Mouse (Mus musculus) layer of hippocampus, postnatal 10 days (tissue): ENCODE measurements around the gene Scd1. TPM values are rescaled to one million over a fixed set of nuclear protein-coding genes. Genes with fewer than 3 reads are reported as not detected.

ENCODE experiments used
- DNase-seq, 2 experiments: peaks; one replicate each; pipeline ENCODE4 v3.0.0; 2021; ENCODE audit warnings: low spot score in 2 of 2
- long read RNA-seq: library from polyadenylated mRNA; stranded (forward); transcript quantifications from one replicate; pipeline ENCODE4 v2.0.0, GENCODE M21; 2023
- total RNA-seq, 2 experiments: library from RNA; stranded (reverse); gene quantifications; 2 replicates each; pipeline ENCODE4 v1.2.3; 2021

Scd1 gene
- total RNA-seq = 100 to 1,000 TPM; 106 to 146 TPM
- long read RNA-seq, full-length matches to known transcripts = 13 of 25 reads
- long read RNA-seq, partial matches to known transcripts = 1 of 25 reads
- long read RNA-seq, other reads (novel, unspliced or antisense) = 11 of 25 reads

DNA sequence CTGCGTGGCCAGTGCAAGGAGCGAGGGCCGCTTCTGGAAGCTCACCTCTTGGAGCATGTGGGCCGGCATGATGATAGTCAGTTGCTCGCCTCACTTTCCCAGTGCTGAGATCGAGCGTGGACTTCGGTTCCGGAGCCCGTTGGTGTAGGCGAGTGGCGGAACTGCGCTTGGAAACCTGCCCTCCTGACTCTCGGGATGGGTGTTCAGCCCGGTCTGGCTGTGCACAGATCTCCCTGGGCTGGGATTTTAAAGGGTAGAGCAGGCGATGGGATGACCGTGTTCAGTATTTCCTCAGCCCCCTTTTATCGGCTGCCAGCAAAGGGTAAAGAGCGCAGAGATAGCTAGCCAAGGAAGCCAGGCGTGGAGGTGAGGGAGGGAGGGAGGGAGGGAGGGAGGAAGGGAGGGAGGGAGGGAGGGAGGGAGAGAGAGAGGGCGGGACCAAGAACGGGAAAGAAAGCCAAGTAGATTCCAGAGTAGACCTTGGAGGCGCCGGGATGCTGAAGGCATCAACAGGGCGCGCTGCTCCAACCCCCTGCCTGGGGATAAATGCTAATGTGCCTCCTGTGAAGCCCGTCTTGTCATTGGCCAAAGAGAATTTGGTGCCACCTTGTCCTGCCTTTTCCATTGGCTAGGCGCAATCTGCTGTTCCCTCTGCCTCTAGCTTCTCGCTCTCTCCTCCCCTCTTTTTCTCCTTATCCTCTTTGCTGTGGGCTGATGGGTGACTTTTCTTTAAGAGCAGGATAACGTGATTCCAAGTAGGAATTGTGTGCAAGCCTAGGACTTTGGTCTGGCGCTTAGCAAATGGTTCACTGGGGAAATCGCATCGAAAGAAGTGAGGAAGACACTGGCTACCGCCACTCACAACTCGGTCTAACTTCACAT lies at the start of gene Scd1:
Gene Scd1 (minus strand): TSS at position 539 of the 882 bp plus-strand sequence.
- peak; percentile 64 to 73 for DNase-seq

DNA sequence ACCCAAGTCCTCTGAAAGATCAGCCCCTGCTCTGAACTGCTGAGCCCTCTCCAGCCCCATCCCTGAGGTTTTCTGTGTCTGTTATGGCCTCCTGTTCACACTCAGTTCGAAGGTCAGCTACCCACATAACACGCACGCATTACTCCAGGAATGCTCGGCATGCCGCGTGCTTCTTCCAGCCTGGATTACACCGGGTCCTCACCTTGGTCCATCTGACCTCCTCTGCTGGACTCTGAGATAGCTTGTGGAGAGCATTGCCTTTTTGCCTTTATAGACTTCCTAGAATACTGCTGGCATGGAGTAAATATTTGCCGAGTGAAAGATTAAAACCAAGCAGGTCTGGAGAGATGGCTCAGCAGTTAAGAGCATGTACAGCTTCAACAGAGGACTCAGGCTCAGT lies 47.7 kb upstream of the Scd1 start:
- no peak for DNase-seq

DNA sequence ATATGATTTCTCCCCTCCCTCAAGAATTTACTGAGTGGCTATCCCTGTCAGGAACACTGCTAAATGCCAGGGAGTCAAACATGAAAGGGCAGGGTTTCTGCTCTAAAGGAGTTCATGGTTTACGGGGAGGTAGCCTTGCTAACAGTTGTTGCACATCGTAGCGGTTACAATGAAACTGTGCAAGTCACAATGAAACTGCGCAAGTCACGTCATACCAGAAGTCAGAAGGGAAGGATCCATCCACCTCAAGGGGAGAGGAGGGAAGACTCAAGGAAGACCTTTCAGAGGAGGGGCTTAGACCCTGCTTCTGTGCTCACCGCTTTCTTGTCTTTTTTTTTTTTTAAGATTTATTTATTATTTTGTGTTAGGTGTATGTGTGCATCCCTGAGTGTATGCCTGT lies 47.2 kb upstream of the Scd1 start:
- no peak for DNase-seq

DNA sequence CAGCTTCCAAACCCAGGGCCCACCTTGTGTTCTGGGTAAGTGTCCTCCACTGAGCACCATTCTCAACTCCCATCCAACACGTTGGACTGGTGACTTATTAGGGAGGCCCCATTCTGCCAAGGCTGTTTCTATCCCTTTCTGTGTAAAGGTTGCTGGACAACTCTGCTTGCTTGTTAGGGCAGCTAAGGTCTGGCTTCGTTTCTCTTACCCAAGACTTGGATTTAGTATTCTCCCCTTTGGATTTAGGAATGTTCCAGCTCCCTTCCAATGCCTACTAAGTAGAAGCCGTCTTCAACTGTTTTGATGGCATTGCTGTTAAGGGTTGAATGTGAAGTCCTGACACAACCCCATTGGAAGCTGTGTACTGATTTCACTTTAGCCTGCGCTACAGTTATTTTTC lies 40.2 kb upstream of the Scd1 start:
- DNase-seq = no peak

DNA sequence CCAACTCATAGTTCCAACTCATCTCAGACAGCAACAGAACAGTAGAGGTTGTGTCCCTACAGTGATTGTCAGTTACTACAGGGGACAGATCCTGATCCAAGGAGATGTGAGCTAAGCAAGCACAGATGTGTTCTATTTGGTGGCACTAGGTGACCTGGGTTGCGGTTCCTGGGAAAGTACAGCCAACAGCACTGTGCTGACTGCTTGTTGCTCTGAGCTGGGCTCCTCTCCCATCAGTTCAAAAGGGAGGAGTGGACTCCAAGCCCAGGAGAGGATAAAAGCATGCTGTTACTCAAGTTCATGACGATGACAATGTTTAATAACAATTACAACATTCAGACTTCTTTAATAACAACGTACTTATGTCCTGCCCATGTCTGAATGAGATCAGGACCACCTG lies 38.1 kb upstream of the Scd1 start:
- no peak for DNase-seq

DNA sequence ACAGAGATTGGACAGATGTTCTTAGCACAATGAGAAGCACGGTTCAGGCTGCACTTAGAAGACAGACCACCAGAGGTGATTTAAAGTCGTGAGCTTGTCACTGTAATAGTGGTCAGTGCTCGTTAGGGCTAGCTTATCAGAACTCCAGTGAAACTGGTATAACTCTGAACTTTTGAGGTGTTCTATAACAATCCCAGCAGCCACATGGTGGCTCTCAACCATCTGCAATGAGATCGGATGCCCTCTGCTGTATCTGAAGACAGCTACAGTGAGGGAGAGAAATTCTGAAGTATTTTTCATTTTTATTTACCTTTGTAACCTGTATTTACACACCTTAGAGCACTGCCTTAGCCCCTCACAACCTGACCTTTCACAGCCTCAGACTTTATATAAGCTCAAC lies 31.6 kb upstream of the Scd1 start:
- DNase-seq = no peak

DNA sequence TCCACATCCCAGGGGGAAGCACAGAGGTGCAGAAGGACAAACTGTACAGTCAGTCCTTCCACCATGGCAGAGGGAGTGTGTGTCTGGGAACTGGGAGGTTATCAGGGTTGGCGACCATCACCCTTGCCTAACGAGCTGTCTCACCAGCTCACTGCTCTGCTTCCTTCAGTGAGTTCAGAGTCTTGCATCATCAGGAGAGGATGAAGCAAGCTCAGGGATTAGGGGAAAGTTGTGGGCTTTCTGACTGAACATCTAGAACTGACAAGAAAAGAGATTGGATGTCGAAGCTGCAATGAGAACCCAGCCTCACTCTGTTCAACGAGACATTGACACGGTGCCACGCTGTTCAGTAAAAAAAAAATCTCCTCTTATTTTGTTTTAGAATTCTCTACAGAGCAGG lies 30.3 kb upstream of the Scd1 start:
- no peak for DNase-seq

DNA sequence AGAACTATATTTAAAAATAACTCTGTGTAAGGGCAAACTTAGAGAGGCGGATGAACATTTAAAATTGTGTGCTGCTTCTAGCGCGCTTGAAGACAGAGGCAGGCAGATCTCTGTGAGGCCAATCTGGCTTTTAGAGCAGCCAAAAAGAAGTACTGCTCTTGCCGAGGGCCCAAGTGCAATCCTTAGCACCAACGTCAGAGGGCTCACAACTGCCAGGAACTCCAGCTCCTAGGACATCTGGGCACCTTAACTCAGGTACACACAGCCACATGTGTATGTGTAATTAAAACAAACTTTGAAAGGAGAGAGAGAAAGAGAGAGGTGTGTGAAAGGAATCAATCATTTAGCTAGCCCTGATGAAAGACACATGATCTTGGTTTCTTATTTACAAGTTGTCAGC lies 24.4 kb upstream of the Scd1 start:
- no peak for DNase-seq

DNA sequence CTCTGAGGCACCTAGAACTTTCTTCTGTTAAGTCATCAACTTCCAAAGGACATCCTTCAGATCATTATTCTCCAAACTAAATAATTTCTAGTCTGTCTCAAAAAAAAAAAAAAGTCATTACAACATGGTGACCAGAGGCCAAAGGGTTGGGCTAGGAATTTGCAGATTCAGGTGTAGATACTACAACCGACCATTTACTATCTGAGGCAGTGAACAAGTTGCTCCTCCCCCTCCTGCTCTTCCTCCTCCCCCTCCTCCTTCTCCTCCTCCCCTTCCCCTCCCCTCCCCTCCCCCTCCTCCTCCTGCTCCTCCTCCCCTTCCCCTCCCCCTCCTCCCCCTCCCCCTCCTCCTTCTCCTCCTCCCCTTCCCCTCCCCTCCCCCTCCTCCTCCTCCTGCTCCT lies 20.0 kb upstream of the Scd1 start:
- DNase-seq = no peak

DNA sequence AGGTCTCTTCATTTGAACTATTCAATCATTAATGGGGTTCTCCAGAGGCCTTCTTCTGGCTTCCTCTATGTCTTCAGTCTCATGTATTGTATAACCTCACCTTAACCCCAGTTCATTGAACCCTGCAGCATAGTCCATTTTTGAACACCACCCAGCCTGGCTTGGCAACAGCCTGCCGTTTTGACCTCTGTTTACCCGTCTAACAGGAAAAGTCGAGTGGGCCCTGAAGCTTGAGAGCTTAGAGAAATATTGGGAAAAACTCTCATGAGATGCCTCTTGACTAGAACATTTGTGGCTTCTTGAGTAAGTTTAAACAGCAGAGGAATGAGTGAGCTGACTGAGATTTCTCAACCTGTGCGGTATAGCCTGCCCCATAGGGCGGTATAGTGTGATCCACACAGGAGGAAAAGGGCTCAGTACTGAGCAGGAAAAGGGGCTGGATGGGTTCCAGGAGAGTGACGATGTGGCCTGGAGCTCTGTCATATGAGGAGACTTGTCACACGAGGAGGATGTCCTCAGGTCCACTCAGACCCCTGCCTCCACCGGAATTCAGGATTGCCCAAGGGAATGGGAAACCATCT lies 14.5 kb upstream of the Scd1 start:
- DNase-seq = no peak

DNA sequence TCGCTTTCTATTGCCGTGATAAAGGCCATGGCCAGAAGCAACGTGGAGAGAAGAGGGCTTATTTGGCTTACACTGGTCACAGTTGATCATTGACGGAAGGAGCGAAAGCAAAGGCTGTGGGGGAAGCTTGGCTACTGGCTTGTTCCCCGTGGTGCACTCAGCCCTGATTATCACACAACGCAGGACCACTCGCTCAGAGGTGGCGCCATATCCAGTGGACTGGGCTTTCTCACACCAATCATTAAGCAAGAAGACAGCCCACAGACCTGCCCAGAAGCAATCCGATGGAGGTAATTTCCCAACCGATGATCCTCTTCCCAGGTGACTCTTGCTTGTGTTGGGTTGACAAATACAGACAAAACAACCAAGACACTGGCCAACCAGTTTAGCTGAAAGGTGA lies 11.9 kb upstream of the Scd1 start:
- DNase-seq = no peak

DNA sequence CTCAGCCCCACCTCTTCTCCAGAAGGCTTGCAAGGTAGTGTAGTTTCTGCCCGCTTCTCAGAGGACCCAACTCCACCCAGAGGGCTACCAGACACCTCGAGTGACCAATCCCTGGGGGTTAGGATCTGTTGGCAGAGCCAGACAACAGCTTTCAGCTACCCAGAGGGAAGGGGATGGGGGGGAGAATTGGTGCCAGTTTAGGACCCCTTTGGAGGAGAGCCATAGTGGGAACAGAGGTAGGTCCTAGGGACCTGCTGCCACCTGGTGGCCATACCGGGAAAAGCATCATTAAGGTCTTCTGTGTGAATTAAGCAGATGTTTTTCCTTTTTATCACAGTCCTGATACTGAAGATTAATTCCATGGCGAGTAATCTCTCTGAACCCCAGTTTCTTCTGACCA lies 11.3 kb upstream of the Scd1 start:
- DNase-seq = peak; percentile 78 to 84

DNA sequence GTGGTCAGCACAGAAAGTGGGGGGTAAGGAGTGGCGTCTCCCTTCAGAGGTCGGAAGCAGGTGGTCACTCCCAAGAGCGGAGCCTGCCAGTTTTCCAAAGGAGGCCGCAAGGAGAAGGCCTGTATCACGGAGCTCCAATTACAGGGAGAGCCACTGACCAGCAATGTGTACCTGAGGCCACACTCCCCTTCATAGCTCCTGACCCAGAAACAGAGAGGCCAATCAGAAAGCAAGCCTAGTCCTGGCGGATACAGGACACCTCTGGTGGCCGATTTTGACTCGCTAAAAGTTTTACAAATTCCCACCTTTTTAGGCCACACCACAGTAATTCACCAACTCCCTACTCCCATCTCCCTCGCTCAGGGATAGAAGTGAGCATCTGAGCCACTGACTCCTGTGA lies 10.9 kb upstream of the Scd1 start:
- DNase-seq = no peak

DNA sequence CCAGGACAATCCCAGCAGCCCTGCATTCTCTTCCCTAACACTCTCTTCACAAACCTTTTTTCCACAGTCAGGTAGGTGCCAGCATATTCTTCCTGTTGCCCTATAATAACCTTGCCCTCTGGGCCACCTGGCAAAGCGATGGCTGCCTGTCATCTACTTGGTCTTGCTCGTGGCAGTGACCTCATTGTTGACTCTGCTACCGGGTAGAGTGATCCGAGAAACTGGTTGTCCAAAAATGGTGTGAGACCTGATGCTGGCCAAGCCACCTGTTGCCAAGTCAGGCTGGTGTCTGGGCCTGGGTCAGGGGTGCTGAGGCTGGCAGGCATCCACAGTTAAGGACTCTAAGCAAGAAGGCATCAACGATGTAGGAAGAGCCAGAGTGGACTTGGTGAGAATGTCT lies 10.4 kb upstream of the Scd1 start:
- DNase-seq = no peak

DNA sequence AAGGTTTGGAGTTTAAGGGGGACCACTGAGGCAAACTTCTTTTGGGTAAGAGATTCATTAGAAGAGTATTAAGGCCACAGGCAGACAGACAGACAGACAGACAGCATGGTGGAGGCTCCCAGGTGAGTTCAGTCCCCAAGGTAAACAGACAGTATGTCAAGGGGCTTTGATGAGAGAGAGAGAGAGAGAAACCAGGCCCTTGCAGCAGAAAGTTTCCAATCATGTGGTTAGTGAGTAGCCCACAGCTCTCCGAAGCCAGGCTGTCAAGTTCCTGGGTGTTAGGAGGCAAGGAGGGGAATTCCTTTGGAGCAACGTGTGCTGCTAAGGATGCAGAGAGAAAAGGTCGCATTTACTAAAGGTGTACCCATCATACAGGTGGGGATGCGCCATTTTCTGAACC lies 9.8 kb upstream of the Scd1 start:
- DNase-seq = no peak

DNA sequence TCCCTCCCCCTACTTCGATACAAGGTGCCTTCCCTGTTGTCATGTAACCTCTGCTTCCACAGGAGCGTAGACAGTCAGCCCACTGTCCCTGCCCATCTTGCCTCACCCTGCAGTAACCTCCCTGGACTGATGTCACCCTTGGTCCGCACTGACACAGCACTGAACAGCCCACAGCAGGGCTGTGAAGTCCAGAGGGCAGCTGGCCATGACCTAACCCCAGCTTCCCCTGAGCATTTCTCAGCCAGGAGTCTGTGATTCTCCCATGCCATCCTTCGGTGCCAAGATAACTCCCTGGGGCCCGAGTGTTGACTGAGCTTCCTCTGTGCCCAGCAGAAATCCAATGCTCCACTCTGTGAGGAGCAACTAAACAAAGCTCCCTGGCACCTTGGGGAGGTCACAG lies 8.6 kb upstream of the Scd1 start:
- DNase-seq = no peak

DNA sequence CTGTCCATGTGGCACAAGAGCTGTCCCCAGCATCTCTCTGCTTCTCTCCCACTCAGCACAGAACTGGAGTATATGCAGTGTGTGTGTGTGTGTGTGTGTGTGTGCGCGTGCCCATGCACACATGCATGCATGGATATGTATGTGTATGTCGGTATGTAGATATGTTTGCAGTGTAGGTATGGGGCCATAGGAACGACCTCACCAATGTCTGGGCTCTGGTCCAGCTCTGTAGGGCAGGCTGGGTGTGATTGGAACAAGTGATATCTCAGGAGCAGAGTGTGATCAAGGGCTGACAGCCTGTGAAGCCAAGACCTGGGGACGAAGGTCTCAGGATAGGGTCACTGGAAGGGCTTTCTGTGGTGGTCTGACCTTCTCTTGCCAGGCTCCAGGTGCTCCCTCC lies 7.8 kb upstream of the Scd1 start:
- no peak for DNase-seq

DNA sequence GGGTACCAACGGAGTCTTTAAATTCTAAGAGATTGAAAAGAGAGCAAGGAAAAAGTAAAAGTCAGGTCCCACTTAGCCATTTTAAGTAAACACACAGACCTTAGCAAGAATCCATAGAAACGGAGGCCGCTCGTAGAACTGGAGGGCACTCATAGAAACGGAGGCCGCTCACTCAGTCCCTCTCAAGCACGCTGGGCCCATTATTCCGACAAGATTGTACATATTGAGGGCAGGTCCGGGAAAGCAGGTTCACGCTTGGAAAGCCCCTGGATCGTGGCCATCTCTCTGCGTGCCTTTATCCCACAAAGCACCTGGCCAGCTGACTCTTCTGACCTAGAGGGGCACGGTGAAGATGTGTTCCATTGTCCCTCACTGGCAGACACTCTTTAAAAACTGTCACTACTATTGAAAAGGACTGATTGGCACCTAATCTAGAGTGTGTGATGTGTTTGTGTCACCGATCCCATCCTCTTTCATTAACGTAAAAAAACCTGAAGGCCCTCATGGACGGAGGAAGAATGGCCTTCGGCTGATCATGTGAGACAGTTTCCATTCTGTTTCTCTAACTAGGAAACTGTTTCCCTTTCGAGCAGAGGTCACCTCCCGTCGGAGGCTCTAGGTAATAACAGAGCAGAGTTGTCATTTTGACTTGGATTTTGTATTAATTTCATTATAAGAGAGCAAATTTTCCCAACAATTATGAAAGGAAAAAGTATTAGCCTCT lies 2.8 kb upstream of the Scd1 start:
- no peak for DNase-seq

DNA sequence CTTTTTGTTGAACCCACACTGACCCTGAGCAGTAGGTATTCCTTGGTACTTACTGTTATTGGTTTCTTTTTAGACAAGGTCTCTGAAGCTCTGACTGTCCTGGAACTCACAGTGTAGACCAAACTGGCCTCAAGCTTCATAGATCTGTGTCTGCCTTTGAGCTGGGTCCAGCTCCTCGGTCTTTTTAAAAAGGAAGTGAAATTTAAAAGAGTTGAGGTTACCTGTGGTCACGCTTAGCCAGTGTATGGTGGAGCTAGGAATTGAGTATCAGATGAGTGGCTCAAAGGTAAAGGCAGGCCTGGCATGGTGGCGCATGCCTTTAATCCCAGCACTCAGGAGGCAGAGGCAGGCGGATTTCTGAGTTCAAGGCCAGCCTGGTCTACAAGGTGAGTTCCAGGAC lies 916 bp upstream of the Scd1 start:
- no peak for DNase-seq

DNA sequence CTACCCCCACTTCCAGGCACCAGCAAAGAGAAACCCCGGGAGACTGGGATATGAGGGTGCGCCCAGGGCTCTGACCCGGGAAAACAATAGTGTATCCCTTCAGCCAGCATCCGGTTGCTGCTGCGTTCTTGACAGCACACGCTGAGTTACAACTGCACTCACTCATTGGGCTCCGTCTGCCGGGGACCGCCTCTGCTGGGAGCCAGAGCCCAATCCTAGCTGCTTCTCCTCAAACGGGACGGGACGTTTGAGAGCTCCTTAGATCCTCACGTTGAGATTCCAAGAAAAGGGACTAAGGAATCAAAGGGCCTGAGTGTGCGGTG lies 505 bp upstream of the Scd1 start:
- peak; percentile 41 to 47 for DNase-seq

DNA sequence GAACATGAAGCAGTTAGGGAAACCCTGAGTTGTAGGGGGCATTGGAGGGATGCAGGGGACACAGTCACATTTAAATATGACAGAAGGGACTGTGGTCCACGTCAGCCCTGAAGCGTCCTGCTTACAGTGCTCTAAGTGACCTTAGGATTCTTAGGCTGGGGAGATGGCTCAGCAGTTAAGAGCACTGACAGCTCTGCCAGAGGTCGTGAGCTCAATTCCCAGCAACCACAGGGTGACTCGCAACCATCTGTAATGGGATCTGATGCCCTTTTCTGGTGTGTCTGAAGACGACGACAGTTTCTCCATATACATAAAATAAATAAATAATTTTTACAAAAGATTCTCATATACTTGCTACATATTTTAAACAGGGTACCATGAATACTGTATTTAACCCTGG lies 4.1 kb downstream of the Scd1 start:
- DNase-seq = no peak

DNA sequence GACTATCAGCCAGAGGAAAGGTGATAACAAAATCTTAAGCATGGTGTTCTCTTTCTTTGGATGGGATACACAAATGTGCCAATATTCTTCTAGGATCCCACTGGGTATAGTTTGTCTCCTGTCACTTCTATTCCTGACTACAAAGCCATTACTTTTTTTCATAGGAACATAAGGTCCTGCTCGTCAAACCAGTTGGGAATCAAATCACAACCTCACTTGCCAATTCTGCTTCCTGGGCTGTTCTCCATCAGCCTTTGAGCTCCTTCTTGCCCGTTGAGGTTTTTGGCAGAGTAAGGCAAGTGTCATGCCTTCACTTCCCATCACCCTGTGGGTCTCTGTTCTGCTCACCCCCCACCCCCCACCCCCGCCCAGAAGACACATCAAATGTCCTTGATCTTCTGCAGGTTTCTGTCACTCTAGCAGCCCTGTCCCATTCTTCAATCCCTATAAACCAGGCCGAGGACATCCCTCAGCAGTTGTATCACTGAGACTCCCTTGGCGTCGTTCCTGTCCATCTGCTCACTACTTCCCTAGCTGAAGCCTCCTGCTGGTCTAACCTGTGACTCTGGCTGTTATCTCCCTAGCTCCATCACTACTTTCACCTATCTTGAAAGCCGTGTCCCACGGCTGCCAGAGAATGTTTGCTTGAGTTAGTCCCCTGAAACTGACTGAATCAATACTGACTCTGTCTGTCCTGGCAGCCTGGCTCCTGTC lies 7.0 kb downstream of the Scd1 start:
- DNase-seq = no peak
